Mouse (Mus musculus) lung, embryonic 14.5 days (tissue): Measurements from ENCODE around the gene Gan. TPM values are rescaled to one million over a fixed set of nuclear protein-coding genes. Genes with fewer than 3 reads are reported as not detected.

Source experiments
- ATAC-seq: fragments of 200-750 bp; cut with Nextera tagmentation; 2 replicates; pipeline ENCODE4 v1.8.0; 2017; ENCODE audit warnings: mild to moderate bottlenecking, moderate TSS enrichment, moderate library complexity; ENCODE audit not compliant: insufficient read depth
- DNase-seq: peaks from one replicate; pipeline ENCODE4 v3.0.0-alpha.2; 2015
- H3K27ac ChIP-seq: fragments of 300-500 bp; sonication (generic); 2 replicates; pipeline ENCODE4 v1.5.1; 2014; ENCODE audit warnings: low read depth, mild to moderate bottlenecking, moderate library complexity
- H3K27me3 ChIP-seq: fragments of 300-500 bp; sonication (generic); 2 replicates; pipeline ENCODE4 v1.6.1; 2014; ENCODE audit warnings: low read length, control low read depth; ENCODE audit not compliant: insufficient read depth
- H3K36me3 ChIP-seq: fragments of 300-500 bp; sonication (generic); 2 replicates; pipeline ENCODE4 v1.6.1; 2014; ENCODE audit warnings: control low read depth; ENCODE audit not compliant: insufficient read depth
- H3K4me1 ChIP-seq: fragments of 300-500 bp; sonication (generic); 2 replicates; pipeline ENCODE4 v1.6.1; 2014; ENCODE audit warnings: antibody characterized with exemption, control low read depth; ENCODE audit not compliant: insufficient read depth
- H3K4me2 ChIP-seq: fragments of 300-500 bp; sonication (generic); 2 replicates; pipeline ENCODE4 v1.6.1; 2014; ENCODE audit warnings: mild to moderate bottlenecking
- H3K4me3 ChIP-seq: fragments of 300-500 bp; sonication (generic); 2 replicates; pipeline ENCODE4 v1.5.1; 2014; ENCODE audit warnings: low read depth, low read length
- H3K9ac ChIP-seq: fragments of 300-500 bp; sonication (generic); 2 replicates; pipeline ENCODE4 v1.6.1; 2014
- H3K9me3 ChIP-seq: fragments of 300-500 bp; sonication (generic); 2 replicates; pipeline ENCODE4 v1.6.1; 2016; ENCODE audit warnings: low read depth, low read length, control low read depth
- CTCF ChIP-seq: IDR thresholded peaks from 2 replicates; pipeline ENCODE4 v1.5.1; 2016; ENCODE audit warnings: antibody characterized with exemption, low read depth
- WGBS: fragments of 180-500 bp; shearing (Covaris S2); extraction: QIAGEN DNeasy Blood & Tissue Kit; methylation state at CpG from one replicate; pipeline ENCODE4 v1.1.7; 2014; 5-methylcytosine and 5-hydroxymethylcytosine counted together
- polyA plus RNA-seq: library from polyadenylated mRNA; unstranded; fragments of >200 nt; fragmentation: Nextera tagmentation; extraction: Ambion mirVana; gene quantifications from 2 replicates; pipeline ENCODE4 v1.2.1, GENCODE M21; 2014

Gan gene
- polyA plus RNA-seq, 1 experiment from 2014 or later: 3.3 TPM

DNA sequence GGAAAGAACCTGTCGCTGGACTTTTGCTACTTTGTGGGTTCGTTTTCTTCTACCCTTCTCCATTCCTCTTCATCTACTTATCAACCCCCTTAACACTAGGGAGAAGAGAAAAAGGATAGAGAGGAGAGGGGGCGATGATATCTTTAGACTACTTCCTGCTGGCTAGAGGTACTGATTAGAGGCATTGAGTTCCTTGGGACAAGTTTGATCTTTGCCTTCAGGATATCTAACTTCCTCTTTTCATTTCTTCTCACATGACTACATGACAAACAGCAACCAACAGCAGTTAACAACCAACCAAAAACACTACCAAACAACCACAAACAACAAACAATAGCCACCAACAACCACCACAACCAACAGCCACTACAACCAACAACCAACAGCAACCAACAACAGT is 24.2 kb upstream of the Gan start:
- no peak overlapping the region for H3K9ac ChIP-seq
- H3K27me3 ChIP-seq: no peaks in the 10 kb centered on the region
- H3K9me3 ChIP-seq: no peaks in the 10 kb centered on the region
- no peak for TF ChIP-seq CTCF
- no peak for DNase-seq
- H3K27ac ChIP-seq: no peak overlapping the region
- no peaks in the 10 kb centered on the region for H3K4me1 ChIP-seq
- H3K4me2 ChIP-seq: no peak overlapping the region
- H3K36me3 ChIP-seq: no peaks in the 10 kb centered on the region
- H3K4me3 ChIP-seq: no peak overlapping the region
- ATAC-seq: no peak
- WGBS: 75% methylated on average over 3 of the region's 3 CpGs

- no peak overlapping the region for H3K9ac ChIP-seq
- 14% methylated on average over 4 of the region's 4 CpGs for WGBS
- no peak for TF ChIP-seq CTCF
Measured at GRCm38 (mm10) chr8:117136351-117136750, 21.6 kb upstream of the Gan start.

DNA sequence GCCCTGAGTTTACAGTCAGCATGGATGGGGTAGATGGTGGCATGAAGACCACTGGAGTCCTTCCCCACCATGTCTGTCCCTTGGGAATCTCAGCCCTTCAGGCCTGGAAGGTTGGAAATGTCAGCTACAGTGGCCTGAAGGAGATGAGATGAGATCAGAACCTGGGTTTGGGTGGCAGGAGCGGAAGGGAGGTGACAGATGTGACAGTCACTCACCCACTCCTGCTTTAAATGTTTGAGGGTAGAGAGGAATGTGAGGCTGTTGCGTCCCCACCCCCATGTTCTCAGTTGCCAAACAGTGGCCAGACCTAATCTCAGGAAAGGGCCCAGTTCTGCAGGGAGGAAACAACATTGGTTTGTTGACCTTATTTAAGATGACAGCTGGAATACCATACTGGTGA is 21.2 kb upstream of the Gan start:
- Histone ChIP-seq H3K27me3 (no peaks in the 10 kb centered on the region), H3K9me3 (peaks cover 4% of the 10 kb centered on the region; the same call in 1 of the 2 replicates), H3K4me2 (no peak overlapping the region), H3K27ac (no peak overlapping the region), H3K9ac (no peak overlapping the region), H3K4me1 (no peaks in the 10 kb centered on the region), H3K4me3 (no peak overlapping the region), H3K36me3 (no peaks in the 10 kb centered on the region)
- TF ChIP-seq CTCF: no peak
- no peak for DNase-seq
- no peak for ATAC-seq
- 15% methylated on average over 2 of the region's 2 CpGs for WGBS

More at GRCm38 (mm10) chr8:117136351-117136750, 21.6 kb upstream of the Gan start:
- H3K27ac ChIP-seq: no peak overlapping the region
- DNase-seq (no peak), ATAC-seq (no peak)
- H3K4me1 ChIP-seq: no peaks in the 10 kb centered on the region
- no peaks in the 10 kb centered on the region for H3K36me3 ChIP-seq
- H3K4me2 ChIP-seq: no peak overlapping the region
- H3K9me3 ChIP-seq: peaks cover 4% of the 10 kb centered on the region; the same call in 1 of the 2 replicates
- no peak overlapping the region for H3K4me3 ChIP-seq
- no peaks in the 10 kb centered on the region for H3K27me3 ChIP-seq

GRCm38 (mm10) chr8:117137357-117137756 is 20.6 kb upstream of the Gan start:
- Histone ChIP-seq H3K9ac (no peak overlapping the region), H3K4me3 (no peak overlapping the region), H3K4me2 (no peak overlapping the region), H3K27ac (no peak overlapping the region), H3K36me3 (no peaks in the 10 kb centered on the region), H3K27me3 (no peaks in the 10 kb centered on the region), H3K9me3 (peaks cover 4% of the 10 kb centered on the region; the same call in 1 of the 2 replicates), H3K4me1 (no peaks in the 10 kb centered on the region)
- TF ChIP-seq CTCF: no peak
- ATAC-seq (no peak), DNase-seq (no peak)
- WGBS: 27% methylated on average over 11 of the region's 11 CpGs

DNA sequence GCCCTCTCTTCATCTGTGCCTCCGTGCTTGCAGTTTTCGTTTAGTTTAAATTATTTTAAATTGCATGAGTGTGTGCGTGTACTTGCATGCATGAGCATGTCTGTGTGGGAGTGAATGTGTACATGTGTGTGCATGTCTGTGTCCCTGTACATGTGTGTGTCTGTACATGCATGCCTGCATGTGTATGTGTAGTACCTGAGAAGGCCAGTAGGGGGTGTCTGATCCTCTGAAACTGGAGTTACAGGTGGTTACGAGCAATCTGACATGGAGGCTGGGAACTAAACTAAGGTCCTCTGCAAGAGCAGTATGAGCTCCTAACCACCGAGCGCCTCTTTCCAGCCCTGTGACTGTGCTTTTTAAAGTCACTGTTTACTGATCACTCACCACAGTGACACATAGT is 9.4 kb upstream of the Gan start:
- DNase-seq: no peak
- ATAC-seq: no peak
- Histone ChIP-seq H3K36me3 (no peaks in the 10 kb centered on the region), H3K4me1 (no peaks in the 10 kb centered on the region), H3K27ac (no peak overlapping the region), H3K27me3 (no peaks in the 10 kb centered on the region), H3K9ac (no peak overlapping the region), H3K9me3 (no peaks in the 10 kb centered on the region), H3K4me2 (no peak overlapping the region), H3K4me3 (no peak overlapping the region)
- WGBS: 84% methylated on average over 6 of the region's 6 CpGs
- TF ChIP-seq CTCF: peak; percentile 54

- Histone ChIP-seq H3K4me1 (peaks cover 5% of the 10 kb centered on the region; the same call in 1 of the 2 replicates), H3K4me2 (no peak overlapping the region; the same call in 1 of the 2 replicates), H3K27me3 (no peaks in the 10 kb centered on the region), H3K36me3 (no peaks in the 10 kb centered on the region), H3K27ac (no peak overlapping the region), H3K9me3 (no peaks in the 10 kb centered on the region), H3K9ac (no peak overlapping the region), H3K4me3 (no peak overlapping the region)
- no peak for TF ChIP-seq CTCF
- WGBS: 88% methylated on average over 4 of the region's 4 CpGs
- DNase-seq: no peak
- no peak for ATAC-seq
Measured at GRCm38 (mm10) chr8:117156149-117156548, 1.8 kb upstream of the Gan start.

DNA sequence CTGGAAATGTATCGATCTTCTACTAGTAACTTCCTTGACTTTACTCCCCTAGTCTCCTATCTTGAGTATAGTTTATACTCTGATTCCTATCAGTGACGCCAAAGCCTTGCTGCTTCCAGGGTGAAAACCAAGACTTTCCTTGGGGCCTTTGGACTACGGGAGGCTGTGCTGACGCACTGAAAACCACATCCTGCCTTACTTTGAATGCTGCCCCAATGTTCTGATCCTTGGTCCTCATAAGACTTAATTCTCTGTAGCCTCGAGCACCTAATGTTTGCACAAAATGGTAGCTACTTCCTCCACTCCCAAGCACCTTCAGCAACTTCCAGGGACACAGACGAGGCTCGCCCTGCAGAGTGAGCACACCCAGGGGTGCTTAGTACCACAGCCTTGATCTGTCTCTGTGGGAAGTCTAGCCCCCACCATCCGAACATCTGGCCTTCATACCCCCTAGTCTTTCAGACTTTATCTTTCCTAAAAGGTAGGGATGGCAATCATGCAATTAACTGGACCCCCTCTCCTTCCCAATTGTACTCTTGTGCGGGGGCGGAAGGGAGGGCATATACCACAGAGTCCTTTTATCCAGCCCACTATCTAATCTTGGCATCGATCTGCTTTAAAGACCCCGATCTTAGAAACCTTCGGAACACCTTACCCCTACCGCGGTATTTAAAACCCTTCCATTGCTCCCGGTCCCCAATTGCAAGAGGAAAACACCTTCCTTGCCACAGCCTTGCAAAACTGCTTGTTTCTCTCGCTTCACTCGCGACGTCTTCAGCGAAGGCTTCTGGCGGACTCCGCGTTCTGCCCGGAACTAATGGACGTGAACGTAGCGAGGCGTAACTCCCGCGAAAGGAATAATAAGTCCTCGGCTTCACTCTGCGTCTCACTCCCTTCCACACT is 818 bp upstream of the Gan start:
- ATAC-seq (peak; percentile 20), DNase-seq (no peak)
- peak overlapping the region; percentile 96 for H3K4me2 ChIP-seq
- H3K9ac ChIP-seq: peak overlapping the region; percentile 89
- H3K27ac ChIP-seq: peak overlapping the region; percentile 78
- no peaks in the 10 kb centered on the region for H3K9me3 ChIP-seq
- H3K4me3 ChIP-seq: peak overlapping the region; percentile 87
- no peaks in the 10 kb centered on the region for H3K36me3 ChIP-seq
- 9% methylated on average over 33 of the region's 33 CpGs for WGBS
- H3K27me3 ChIP-seq: no peaks in the 10 kb centered on the region
- peaks cover 5% of the 10 kb centered on the region; the same call in 1 of the 2 replicates for H3K4me1 ChIP-seq
- TF ChIP-seq CTCF: no peak
